Mouse (Mus musculus): ENCODE results near the gene Luzp1. TPM values are rescaled to one million over a fixed set of nuclear protein-coding genes. Genes with fewer than 3 reads are reported as not detected.

Luzp1 gene
- polyA plus RNA-seq, 1 experiment from 2014 or later = 82.9 TPM

GRCm38 (mm10) chr4:136434029-136434428, 35.5 kb upstream of the Luzp1 start:
- peak; percentile 31; the same call in 1 of the 2 replicates for ATAC-seq
- WGBS = 80% methylated on average over 4 of the region's 4 CpGs

GRCm38 (mm10) chr4:136439106-136439505, 30.5 kb upstream of the Luzp1 start:
- WGBS = 35% methylated on average over 4 of the region's 4 CpGs
- H3K4me3 ChIP-seq (ENCODE audit: low read depth, low read length) = no peak overlapping the region
- no peaks in the 10 kb centered on the region for H3K36me3 ChIP-seq (ENCODE audit: control insufficient read depth, insufficient read depth)
- no peak overlapping the region for H3K9ac ChIP-seq (ENCODE audit: low read depth, low read length)
- no peak for TF ChIP-seq CTCF (IDR thresholded peaks at IDR 0.05; ENCODE audit: low read depth)
- no peak overlapping the region for H3K4me2 ChIP-seq (replicated peaks; ENCODE audit: low read depth)
- no peak overlapping the region for H3K27ac ChIP-seq (ENCODE audit: low read depth, low read length)
- no peaks in the 10 kb centered on the region for H3K4me1 ChIP-seq (replicated peaks; ENCODE audit: control insufficient read depth, insufficient read depth, low read length)
- H3K9me3 ChIP-seq (ENCODE audit: control insufficient read depth) = no peaks in the 10 kb centered on the region
- ATAC-seq = peak; percentile 87
- H3K27me3 ChIP-seq (replicated peaks; ENCODE audit: control insufficient read depth, insufficient read depth, low read length) = no peaks in the 10 kb centered on the region

More at GRCm38 (mm10) chr4:136434029-136434428, 35.5 kb upstream of the Luzp1 start:
- Histone ChIP-seq H3K9me3 (ENCODE audit: control insufficient read depth) (no peaks in the 10 kb centered on the region), H3K9ac (ENCODE audit: low read depth, low read length) (no peak overlapping the region), H3K27ac (ENCODE audit: low read depth, low read length) (no peak overlapping the region), H3K4me3 (ENCODE audit: low read depth, low read length) (no peak overlapping the region), H3K27me3 (replicated peaks; ENCODE audit: control insufficient read depth, insufficient read depth, low read length) (no peaks in the 10 kb centered on the region), H3K4me2 (replicated peaks; ENCODE audit: low read depth) (no peak overlapping the region), H3K4me1 (replicated peaks; ENCODE audit: control insufficient read depth, insufficient read depth, low read length) (no peaks in the 10 kb centered on the region), H3K36me3 (ENCODE audit: control insufficient read depth, insufficient read depth) (no peaks in the 10 kb centered on the region)
- no peak for TF ChIP-seq CTCF (IDR thresholded peaks at IDR 0.05; ENCODE audit: low read depth)

DNA sequence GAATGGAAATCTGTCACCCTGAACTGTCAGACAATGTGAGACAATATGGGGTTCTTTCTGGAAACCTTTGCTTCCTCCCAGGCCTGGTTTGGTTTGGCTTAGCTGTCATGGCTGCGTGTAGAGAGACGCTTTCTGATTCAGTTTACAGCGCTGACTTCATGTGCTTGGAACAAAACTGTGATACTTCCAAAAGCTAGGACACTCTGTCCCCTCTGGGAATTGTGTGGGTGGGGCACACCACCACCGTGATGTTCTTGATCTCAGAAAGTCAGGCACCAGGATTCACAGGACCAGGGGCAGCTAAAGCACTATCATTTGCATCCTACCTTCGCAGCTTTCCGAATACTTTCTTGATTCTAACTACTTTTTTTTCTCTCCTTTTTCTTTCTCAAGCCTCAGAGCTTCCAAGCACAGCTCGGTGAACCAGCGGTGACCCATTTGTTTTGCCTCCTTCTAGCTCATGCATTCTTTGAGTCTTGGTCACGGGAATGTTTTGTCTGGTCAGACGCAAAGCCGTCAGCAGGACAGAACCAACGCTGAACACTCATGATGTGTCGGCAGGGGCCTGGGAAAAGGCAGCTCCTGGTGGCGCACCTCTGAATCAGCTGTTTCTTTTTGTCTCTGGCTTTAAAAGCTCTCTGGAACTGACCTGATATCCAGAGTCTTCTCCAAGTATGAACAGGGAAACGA, 28.1 kb upstream of the Luzp1 start:
- Histone ChIP-seq H3K9ac (ENCODE audit: low read depth, low read length) (no peak overlapping the region), H3K9me3 (ENCODE audit: control insufficient read depth) (no peaks in the 10 kb centered on the region), H3K4me3 (ENCODE audit: low read depth, low read length) (no peak overlapping the region), H3K36me3 (ENCODE audit: control insufficient read depth, insufficient read depth) (no peaks in the 10 kb centered on the region), H3K27ac (ENCODE audit: low read depth, low read length) (no peak overlapping the region), H3K27me3 (replicated peaks; ENCODE audit: control insufficient read depth, insufficient read depth, low read length) (no peaks in the 10 kb centered on the region), H3K4me1 (replicated peaks; ENCODE audit: control insufficient read depth, insufficient read depth, low read length) (no peaks in the 10 kb centered on the region), H3K4me2 (replicated peaks; ENCODE audit: low read depth) (no peak overlapping the region)
- no peak for ATAC-seq
- no peak for TF ChIP-seq CTCF (IDR thresholded peaks at IDR 0.05; ENCODE audit: low read depth)
- 74% methylated on average over 15 of the region's 15 CpGs for WGBS

GRCm38 (mm10) chr4:136444561-136444960, 25.0 kb upstream of the Luzp1 start:
- no peak overlapping the region for H3K9ac ChIP-seq (ENCODE audit: low read depth, low read length)
- no peak overlapping the region for H3K27ac ChIP-seq (ENCODE audit: low read depth, low read length)
- H3K36me3 ChIP-seq (ENCODE audit: control insufficient read depth, insufficient read depth) = no peaks in the 10 kb centered on the region
- H3K4me1 ChIP-seq (replicated peaks; ENCODE audit: control insufficient read depth, insufficient read depth, low read length) = no peaks in the 10 kb centered on the region
- H3K27me3 ChIP-seq (replicated peaks; ENCODE audit: control insufficient read depth, insufficient read depth, low read length) = no peaks in the 10 kb centered on the region
- 55% methylated on average over 4 of the region's 4 CpGs for WGBS
- H3K9me3 ChIP-seq (ENCODE audit: control insufficient read depth) = no peaks in the 10 kb centered on the region
- H3K4me2 ChIP-seq (replicated peaks; ENCODE audit: low read depth) = no peak overlapping the region
- TF ChIP-seq CTCF (IDR thresholded peaks at IDR 0.05; ENCODE audit: low read depth) = no peak
- no peak overlapping the region for H3K4me3 ChIP-seq (ENCODE audit: low read depth, low read length)
- ATAC-seq = peak; percentile 49; the same call in 1 of the 2 replicates

- TF ChIP-seq CTCF (IDR thresholded peaks at IDR 0.05; ENCODE audit: low read depth) = no peak
- no peaks in the 10 kb centered on the region for H3K9me3 ChIP-seq (ENCODE audit: control insufficient read depth)
- WGBS = 55% methylated on average over 5 of the region's 5 CpGs
- no peaks in the 10 kb centered on the region for H3K27me3 ChIP-seq (replicated peaks; ENCODE audit: control insufficient read depth, insufficient read depth, low read length)
- no peaks in the 10 kb centered on the region; the same call in 1 of the 2 replicates for H3K4me1 ChIP-seq (replicated peaks; ENCODE audit: control insufficient read depth, insufficient read depth, low read length)
- H3K4me3 ChIP-seq (ENCODE audit: low read depth, low read length) = no peak overlapping the region
- H3K27ac ChIP-seq (ENCODE audit: low read depth, low read length) = no peak overlapping the region
- no peak for ATAC-seq
- no peak overlapping the region for H3K9ac ChIP-seq (ENCODE audit: low read depth, low read length)
- no peaks in the 10 kb centered on the region for H3K36me3 ChIP-seq (ENCODE audit: control insufficient read depth, insufficient read depth)
- H3K4me2 ChIP-seq (replicated peaks; ENCODE audit: low read depth) = no peak overlapping the region
These were observed 19.8 kb upstream of the Luzp1 start for GRCm38 (mm10) chr4:136449795-136450194.

DNA sequence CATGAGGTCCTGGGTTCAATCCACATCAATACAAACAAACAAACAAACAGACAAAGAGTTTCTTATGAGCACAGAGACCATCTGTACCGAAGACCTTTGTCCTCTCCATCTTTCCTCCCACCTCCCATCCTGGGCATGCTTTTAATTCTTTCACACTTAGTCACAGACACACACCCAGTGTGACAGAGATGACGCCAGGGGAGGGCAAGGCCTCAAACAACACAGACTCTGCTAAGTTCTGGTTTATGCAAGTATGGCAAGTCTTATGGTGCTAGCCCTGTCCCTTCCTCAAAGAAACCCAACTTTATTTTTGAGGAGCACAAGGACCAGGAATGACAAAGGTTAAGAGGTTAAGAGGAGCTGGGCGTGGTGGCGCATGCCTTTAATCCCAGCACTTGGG, 19.3 kb upstream of the Luzp1 start:
- no peaks in the 10 kb centered on the region for H3K9me3 ChIP-seq (ENCODE audit: control insufficient read depth)
- no peaks in the 10 kb centered on the region; the same call in 1 of the 2 replicates for H3K4me1 ChIP-seq (replicated peaks; ENCODE audit: control insufficient read depth, insufficient read depth, low read length)
- H3K27me3 ChIP-seq (replicated peaks; ENCODE audit: control insufficient read depth, insufficient read depth, low read length) = no peaks in the 10 kb centered on the region
- WGBS = 65% methylated on average over 4 of the region's 4 CpGs
- H3K27ac ChIP-seq (ENCODE audit: low read depth, low read length) = peak overlapping the region; percentile 92
- ATAC-seq = no peak
- TF ChIP-seq CTCF (IDR thresholded peaks at IDR 0.05; ENCODE audit: low read depth) = no peak
- H3K9ac ChIP-seq (ENCODE audit: low read depth, low read length) = no peak overlapping the region
- no peak overlapping the region for H3K4me3 ChIP-seq (ENCODE audit: low read depth, low read length)
- no peak overlapping the region for H3K4me2 ChIP-seq (replicated peaks; ENCODE audit: low read depth)
- H3K36me3 ChIP-seq (ENCODE audit: control insufficient read depth, insufficient read depth) = no peaks in the 10 kb centered on the region

Data from intestine, postnatal 0 days (tissue).